Mouse (Mus musculus) embryonic fibroblast, embryonic 13.5 days (primary cell): ENCODE measurements around the gene Hcst.

Experiments
- CTCF ChIP-seq: IDR thresholded peaks from 2 replicates; pipeline ENCODE4 v1.5.1; 2011; ENCODE audit warnings: mild to moderate bottlenecking, control low read depth, low read length, moderate library complexity, borderline replicate concordance; ENCODE audit not compliant: insufficient read depth
- POLR2A ChIP-seq: IDR thresholded peaks from 2 replicates; pipeline ENCODE4 v1.6.1; 2011; ENCODE audit warnings: low read depth, mild to moderate bottlenecking, control low read depth, low read length, moderate library complexity

DNA sequence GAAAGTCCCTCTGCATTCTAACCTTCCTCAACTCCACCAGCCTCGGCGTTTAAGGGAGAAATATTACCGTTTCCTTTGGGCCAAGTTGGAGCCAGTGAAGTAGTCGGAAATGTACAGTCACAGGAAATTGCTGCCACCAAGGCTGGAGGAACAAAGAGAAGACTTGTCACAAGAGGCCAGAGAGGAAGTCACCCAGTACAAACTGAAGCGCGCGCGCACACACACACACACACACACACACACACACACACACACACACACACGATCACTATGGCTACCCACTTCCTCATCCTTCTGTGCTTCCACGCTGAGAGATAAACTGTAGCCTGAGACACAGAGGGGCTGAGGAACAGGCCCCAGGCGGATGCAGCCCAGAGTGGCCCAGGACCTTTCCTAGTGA is 25.3 kb downstream of the Hcst start:
- TF ChIP-seq CTCF (no peak), POLR2A (no peak)
